Comparison of ENCODE assay signal across 8 mouse cellular contexts in the genomic region with DNA sequence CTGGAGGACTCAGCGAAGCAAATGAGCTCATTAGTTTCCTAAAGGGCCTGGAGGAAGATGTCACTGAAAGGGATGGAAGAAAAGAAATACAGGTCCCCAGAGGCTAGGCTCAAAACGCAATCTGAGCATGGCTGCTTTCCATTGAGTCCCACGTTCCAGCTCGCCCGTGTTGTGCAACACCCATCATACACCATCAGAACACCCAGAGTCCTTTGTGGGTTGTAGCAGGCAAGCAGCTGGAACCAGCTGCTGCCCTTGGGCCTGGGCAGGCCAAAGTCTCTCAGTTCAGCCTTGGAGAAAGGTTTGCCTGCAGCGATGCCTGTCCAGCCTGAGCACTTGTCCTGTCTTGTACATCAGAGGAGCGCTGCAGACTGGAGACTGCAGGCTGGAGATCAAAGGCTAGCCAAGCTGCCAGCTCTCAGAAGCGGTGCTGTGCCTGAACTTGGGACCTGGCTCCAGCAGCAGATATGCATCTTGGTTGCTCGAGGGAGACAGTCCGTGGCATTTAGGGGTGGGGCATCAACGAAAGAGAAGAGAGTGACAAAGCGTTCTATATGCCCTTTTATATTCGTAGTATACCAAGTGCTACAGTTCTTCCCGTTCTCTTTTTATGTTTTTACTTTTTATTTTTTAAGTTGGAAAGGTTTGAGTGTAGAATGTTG. TPM values are rescaled to one million over a fixed set of nuclear protein-coding genes. Genes with fewer than 3 reads are reported as not detected.
A peak's percentile ranks its signal among the peaks of the same experiment; 100 is the strongest.
DNase-seq lines count a peak whose midpoint lies in the region; ATAC-seq and TF ChIP-seq lines count a peak whose summit lies in the region.

No protein-coding gene starts in this region.

- no peaks in the 10 kb centered on the region for H3K79me2 ChIP-seq in myocyte (ENCODE audit: control insufficient read depth, insufficient read depth)

- H3K4me2 ChIP-seq in kidney, embryonic 16.5 days (replicated peaks; ENCODE audit: low read depth, low read length): no peak overlapping the region
- H3K4me2 ChIP-seq in myocyte (ENCODE audit: low read depth): peak overlapping the region; percentile 18

- DNase-seq in adrenal gland, adult 2 months: peak; percentile 56
- DNase-seq in adrenal gland, postnatal 4 days (ENCODE audit: low spot score in 2 of 2): no peak
- peak; percentile 34 for DNase-seq in gastrocnemius, postnatal 10 days
- DNase-seq in right cerebral cortex, postnatal 25 days: no peak
- DNase-seq in thymus, postnatal 25 days: no peak

- TF ChIP-seq POLR2A in myocyte (IDR thresholded peaks at IDR 0.05; ENCODE audit: insufficient read length, low read depth): no peak

- no peak overlapping the region for H3K9ac ChIP-seq in kidney, embryonic 16.5 days (replicated peaks; ENCODE audit: low read length)

- peak; percentile 61; the same call in 1 of the 2 replicates for ATAC-seq in kidney, embryonic 16.5 days (ENCODE audit: low FRiP score, low TSS enrichment)
- no peak for ATAC-seq in frontal cortex, adult (ENCODE audit: low TSS enrichment)

- H3ac ChIP-seq in myocyte (ENCODE audit: control insufficient read depth, insufficient read length): no peak overlapping the region

- no peak overlapping the region for H3K27ac ChIP-seq in kidney, embryonic 16.5 days (ENCODE audit: low read length)

- no peaks in the 10 kb centered on the region for H3K27me3 ChIP-seq in kidney, embryonic 16.5 days (ENCODE audit: insufficient read depth, low read length)
- H3K27me3 ChIP-seq in myocyte (ENCODE audit: control insufficient read depth, insufficient read depth, insufficient read length): no peaks in the 10 kb centered on the region

- no peaks in the 10 kb centered on the region for H3K4me1 ChIP-seq in kidney, embryonic 16.5 days (ENCODE audit: insufficient read depth, low read length)

- H3K4me3 ChIP-seq in kidney, embryonic 16.5 days (ENCODE audit: low read length): no peak overlapping the region
- H3K4me3 ChIP-seq in myocyte: no peak overlapping the region

- H3K36me3 ChIP-seq in kidney, embryonic 16.5 days (ENCODE audit: insufficient read depth, low read length): peaks cover 8% of the 10 kb centered on the region
- H3K36me3 ChIP-seq in myocyte (ENCODE audit: control insufficient read depth, insufficient read depth): no peaks in the 10 kb centered on the region

- H3K9me3 ChIP-seq in kidney, embryonic 16.5 days (ENCODE audit: low read length): no peaks in the 10 kb centered on the region

- 64% methylated on average over 14 of the region's 14 CpGs for WGBS in kidney, embryonic 16.5 days

TF ChIP-seq in myocyte, 11 proteins besides CTCF, POLR2A, EP300 and RAD21:
- TF ChIP-seq CEBPB (IDR thresholded peaks at IDR 0.05; ENCODE audit: insufficient read depth, poor library complexity, severe bottlenecking) (0 out of 2 replicates have a peak, but pooled peaks have one; percentile 35), POLR2AphosphoS2 (IDR thresholded peaks at IDR 0.05; ENCODE audit: insufficient read length, low read depth) (no peak), TCF12 (IDR thresholded peaks at IDR 0.05; ENCODE audit: insufficient read depth, poor library complexity, severe bottlenecking) (no peak), MYOG (IDR thresholded peaks at IDR 0.05; ENCODE audit: control insufficient read depth in 1 of 3, insufficient read depth in 1 of 3, insufficient read length in 2 of 3, low read depth in 2 of 3) (no peak), E2F4 (IDR thresholded peaks at IDR 0.05; ENCODE audit: insufficient read depth) (no peak), MAX (IDR thresholded peaks at IDR 0.05; ENCODE audit: low read depth) (no peak), USF1 (IDR thresholded peaks at IDR 0.05; ENCODE audit: low read depth) (no peak), SRF (IDR thresholded peaks at IDR 0.05; ENCODE audit: control insufficient read depth, insufficient read length, low read depth) (no peak), MYOD1 (IDR thresholded peaks at IDR 0.05; ENCODE audit: control insufficient read depth in 1 of 3, insufficient read length in 2 of 3, low read depth in 2 of 3) (peak in 1 of 3 experiments; percentile 5), TCF3 (IDR thresholded peaks at IDR 0.05; ENCODE audit: insufficient read length, low read depth) (no peak), REST (IDR thresholded peaks at IDR 0.05; ENCODE audit: insufficient read depth, insufficient read length) (no peak)

RNA-seq across cellular contexts. Expression of a gene that starts 15.5 kb away (rescaled TPM):
- total RNA-seq in adrenal gland, adult 2 months (2021): 10 to 100 TPM; 19.0 to 30.9 TPM
- polyA plus RNA-seq in adrenal gland, adult 2 months (2012; rRNA removed): 56.3 and 92.5 TPM in 2 replicates
- total RNA-seq in adrenal gland, postnatal 4 days (2021): 10 to 100 TPM; 38.9 to 40.1 TPM
- total RNA-seq in gastrocnemius, postnatal 10 days (2021): 10 to 100 TPM; 16.9 to 18.2 TPM
- 63.9 and 67.4 TPM in 2 replicates for polyA plus RNA-seq in kidney, embryonic 16.5 days (2015; fragmentation: Nextera tagmentation; extraction: Ambion mirVana)
- polyA plus RNA-seq in myocyte (2012; fragmentation: generic; extraction: Trizol): 22.9 TPM

Comparison
In these comparisons a context has a peak if more than half of its experiments do, and no peak if none do; other contexts are left out.
1. DNase-seq: peak in adrenal gland, adult 2 months (single experiment) and gastrocnemius, postnatal 10 days (single experiment); none in adrenal gland, postnatal 4 days (0 of 2), right cerebral cortex, postnatal 25 days (single experiment) and thymus, postnatal 25 days (single experiment).